14 mouse cellular contexts compared by ENCODE assay signal in genomic region chr4:125727030-125727429, GRCm38 (mm10).
DNase-seq lines count a peak whose midpoint lies in the region; ATAC-seq lines count a peak whose summit lies in the region.
"Had no signal": no experiment of that assay in that cellular context is flagged by ENCODE, and none has a peak within 500 bp of the region (broad histone marks: within the 10 kb centered on the region; RNA-seq: fewer than 3 reads in every experiment).

No protein-coding gene starts in this region.

- no peak overlapping the region for H3K4me3 ChIP-seq in embryonic facial prominence, embryonic 13.5 days
- H3K4me3 ChIP-seq in embryonic facial prominence, embryonic 10.5 days = no peak overlapping the region
- H3K4me3 ChIP-seq in midbrain, embryonic 12.5 days = no peak overlapping the region; the same call in 1 of the 2 replicates
- no peak overlapping the region for H3K4me3 ChIP-seq in midbrain, embryonic 16.5 days (ENCODE audit: low read depth, low read length)
- no peak overlapping the region for H3K4me3 ChIP-seq in limb, embryonic 12.5 days (replicated peaks)
- H3K4me3 ChIP-seq: embryonic facial prominence, embryonic 12.5 days; liver, embryonic 13.5 days; megakaryocyte, embryonic 14.5 days had no signal

- 21% methylated on average over 10 of the region's 10 CpGs for WGBS in embryonic facial prominence, embryonic 13.5 days
- 30% methylated on average over 10 of the region's 10 CpGs for WGBS in embryonic facial prominence, embryonic 10.5 days
- 24% methylated on average over 10 of the region's 10 CpGs for WGBS in midbrain, embryonic 12.5 days
- WGBS in midbrain, embryonic 16.5 days = 29% methylated on average over 10 of the region's 10 CpGs
- 8% methylated on average over 10 of the region's 10 CpGs for WGBS in limb, embryonic 12.5 days

- peaks cover 38% of the 10 kb centered on the region for H3K4me1 ChIP-seq in embryonic facial prominence, embryonic 13.5 days
- peaks cover 53% of the 10 kb centered on the region for H3K4me1 ChIP-seq in embryonic facial prominence, embryonic 10.5 days
- H3K4me1 ChIP-seq in midbrain, embryonic 12.5 days = peaks cover 32% of the 10 kb centered on the region
- H3K4me1 ChIP-seq in midbrain, embryonic 16.5 days (ENCODE audit: control insufficient read depth, insufficient read depth, low read length) = peaks cover 18% of the 10 kb centered on the region
- H3K4me1 ChIP-seq in limb, embryonic 12.5 days (replicated peaks) = peaks cover 50% of the 10 kb centered on the region
- H3K4me1 ChIP-seq: liver, embryonic 13.5 days; megakaryocyte, embryonic 14.5 days had no signal

- H3K9me3 ChIP-seq in embryonic facial prominence, embryonic 13.5 days = no peaks in the 10 kb centered on the region
- H3K9me3 ChIP-seq in embryonic facial prominence, embryonic 10.5 days = no peaks in the 10 kb centered on the region
- no peaks in the 10 kb centered on the region for H3K9me3 ChIP-seq in midbrain, embryonic 12.5 days
- no peaks in the 10 kb centered on the region for H3K9me3 ChIP-seq in midbrain, embryonic 16.5 days (replicated peaks; ENCODE audit: control insufficient read depth, low read length, poor library complexity, severe bottlenecking)
- H3K9me3 ChIP-seq in limb, embryonic 12.5 days = no peaks in the 10 kb centered on the region
- H3K9me3 ChIP-seq: embryonic facial prominence, embryonic 12.5 days; liver, embryonic 13.5 days; megakaryocyte, embryonic 14.5 days had no signal

- peak overlapping the region; percentile 55 for H3K4me2 ChIP-seq in embryonic facial prominence, embryonic 13.5 days
- peak overlapping the region; percentile 56 for H3K4me2 ChIP-seq in midbrain, embryonic 12.5 days (replicated peaks)
- no peak overlapping the region for H3K4me2 ChIP-seq in midbrain, embryonic 16.5 days (ENCODE audit: low read length)
- peak overlapping the region; percentile 23 for H3K4me2 ChIP-seq in limb, embryonic 12.5 days
- H3K4me2 ChIP-seq: liver, embryonic 13.5 days had no signal

- no peak for ATAC-seq in embryonic facial prominence, embryonic 13.5 days (ENCODE audit: insufficient number of reproducible peaks, insufficient read depth, low FRiP score, low TSS enrichment, low read depth)
- no peak for ATAC-seq in midbrain, embryonic 12.5 days (ENCODE audit: low FRiP score, low read depth)
- ATAC-seq in midbrain, embryonic 16.5 days = no peak
- peak; percentile 44; the same call in 1 of the 2 replicates for ATAC-seq in limb, embryonic 12.5 days (ENCODE audit: insufficient number of reproducible peaks, insufficient read depth, low FRiP score, low TSS enrichment, low read depth)
- ATAC-seq: lung, postnatal 0 days; Patski had no signal

- H3K9ac ChIP-seq in embryonic facial prominence, embryonic 13.5 days = no peak overlapping the region
- no peak overlapping the region for H3K9ac ChIP-seq in midbrain, embryonic 12.5 days (replicated peaks)
- H3K9ac ChIP-seq in midbrain, embryonic 16.5 days (ENCODE audit: low read depth, low read length) = no peak overlapping the region
- no peak overlapping the region for H3K9ac ChIP-seq in limb, embryonic 12.5 days (replicated peaks)
- H3K9ac ChIP-seq: embryonic facial prominence, embryonic 12.5 days; liver, embryonic 13.5 days had no signal

- H3K27ac ChIP-seq in embryonic facial prominence, embryonic 13.5 days = no peak overlapping the region
- H3K27ac ChIP-seq in embryonic facial prominence, embryonic 10.5 days (replicated peaks) = no peak overlapping the region
- H3K27ac ChIP-seq in midbrain, embryonic 12.5 days (replicated peaks) = no peak overlapping the region
- no peak overlapping the region for H3K27ac ChIP-seq in midbrain, embryonic 16.5 days (ENCODE audit: low read length)
- H3K27ac ChIP-seq in limb, embryonic 12.5 days = no peak overlapping the region
- H3K27ac ChIP-seq: embryonic facial prominence, embryonic 12.5 days; liver, embryonic 13.5 days had no signal

- H3K36me3 ChIP-seq in embryonic facial prominence, embryonic 13.5 days = no peaks in the 10 kb centered on the region
- no peaks in the 10 kb centered on the region for H3K36me3 ChIP-seq in embryonic facial prominence, embryonic 10.5 days (replicated peaks)
- H3K36me3 ChIP-seq in midbrain, embryonic 12.5 days = no peaks in the 10 kb centered on the region
- no peaks in the 10 kb centered on the region for H3K36me3 ChIP-seq in midbrain, embryonic 16.5 days (ENCODE audit: control insufficient read depth, insufficient read depth, low read length)
- no peaks in the 10 kb centered on the region for H3K36me3 ChIP-seq in limb, embryonic 12.5 days
- H3K36me3 ChIP-seq: embryonic facial prominence, embryonic 12.5 days; liver, embryonic 13.5 days had no signal

- peaks cover 55% of the 10 kb centered on the region for H3K27me3 ChIP-seq in embryonic facial prominence, embryonic 13.5 days
- peaks cover 75% of the 10 kb centered on the region for H3K27me3 ChIP-seq in embryonic facial prominence, embryonic 10.5 days (replicated peaks; ENCODE audit: low read depth, poor library complexity, severe bottlenecking)
- peaks cover 75% of the 10 kb centered on the region for H3K27me3 ChIP-seq in midbrain, embryonic 12.5 days
- peaks cover 16% of the 10 kb centered on the region for H3K27me3 ChIP-seq in midbrain, embryonic 16.5 days (ENCODE audit: control insufficient read depth, insufficient read depth, low read depth, low read length)
- H3K27me3 ChIP-seq in limb, embryonic 12.5 days = peaks cover 99% of the 10 kb centered on the region

- DNase-seq in embryonic facial prominence, embryonic 10.5 days (ENCODE audit: low spot score) = no peak
- DNase-seq in layer of hippocampus, postnatal 25 days (ENCODE audit: extremely low spot score in 1 of 2, low spot score in 1 of 2) = no peak
- no peak for DNase-seq in urinary bladder, adult 18-20 months (ENCODE audit: low spot score in 2 of 2)
- DNase-seq in gastrocnemius, adult 8-10 months (ENCODE audit: low spot score in 2 of 2) = no peak
- DNase-seq: cerebellum, postnatal 14 days; liver, embryonic 13.5 days had no signal
